Mouse (Mus musculus): ENCODE data around the gene Krtap5-1. TPM values are rescaled to one million over a fixed set of nuclear protein-coding genes. Genes with fewer than 3 reads are reported as not detected.

Gene Krtap5-1
- polyA plus RNA-seq (2017; shearing (Covaris generic)), result not detected

GRCm38 (mm10) chr7:142297018-142297417, at the start of gene Krtap5-1:
Gene Krtap5-1 (minus strand): TSS chr7:142297118.

GRCm38 (mm10) chr7:142303249-142303648, 6.3 kb upstream of the Krtap5-1 start, which contains the start of gene Krtap5-4:
Gene Krtap5-4 (plus strand): TSS chr7:142303549.

GRCm38 (mm10) chr7:142274263-142274662, 22.7 kb downstream of the Krtap5-1 start, which contains the start of gene Gm4559:
Gene Gm4559 (minus strand): TSS chr7:142274363.

GRCm38 (mm10) chr7:142258254-142258653, 38.7 kb downstream of the Krtap5-1 start, which contains the start of gene Gm2431:
Gene Gm2431 (minus strand): TSS chr7:142258354.

Other genes starting within 250 kb of the Krtap5-1 start
- gene Mob2, start 236.1 kb downstream of the Krtap5-1 start, polyA plus RNA-seq (2017; shearing (Covaris generic)), result 10 to 100 TPM; 68.2 to 68.5 TPM
- 1 to 10 TPM in 1 of 2 experiments, under 1 TPM in 1; 0.05 to 1.3 TPM for gene Dusp8, start 201.3 kb downstream of the Krtap5-1 start, polyA plus RNA-seq (2017; shearing (Covaris generic))
- gene Gm45618, start 176.4 kb downstream of the Krtap5-1 start, polyA plus RNA-seq (2017; shearing (Covaris generic)), result under 1 TPM in 1 of 2 experiments, not detected in 1; 0.95 TPM
- not detected for gene Gm39115, start 161.1 kb downstream of the Krtap5-1 start, polyA plus RNA-seq (2017; shearing (Covaris generic))
- not detected for gene Gm45337, start 152.5 kb downstream of the Krtap5-1 start, polyA plus RNA-seq (2017; shearing (Covaris generic))
- gene Gm29735, start 140.0 kb downstream of the Krtap5-1 start, polyA plus RNA-seq (2017; shearing (Covaris generic)), result not detected
- not detected for gene Gm4553, start 131.4 kb downstream of the Krtap5-1 start, polyA plus RNA-seq (2017; shearing (Covaris generic))
- gene Krtap5-2, start 121.1 kb downstream of the Krtap5-1 start, polyA plus RNA-seq (2017; shearing (Covaris generic)), result not detected
- gene Gm10153, start 106.7 kb downstream of the Krtap5-1 start, polyA plus RNA-seq (2017; shearing (Covaris generic)), result not detected
- gene Krtap5-3, start 95.8 kb downstream of the Krtap5-1 start, polyA plus RNA-seq (2017; shearing (Covaris generic)), result not detected
- not detected for gene Gm7579, start 85.3 kb downstream of the Krtap5-1 start, polyA plus RNA-seq (2017; shearing (Covaris generic))
- gene Krtap5-5, start 67.1 kb downstream of the Krtap5-1 start, polyA plus RNA-seq (2017; shearing (Covaris generic)), result not detected
- not detected for gene Gm40460, start 56.0 kb downstream of the Krtap5-1 start, polyA plus RNA-seq (2017; shearing (Covaris generic))
- gene Gm2431, start 38.8 kb downstream of the Krtap5-1 start, polyA plus RNA-seq (2017; shearing (Covaris generic)), result 1 to 10 TPM in 1 of 2 experiments, not detected in 1; 2.0 TPM
- not detected for gene Gm4559, start 22.8 kb downstream of the Krtap5-1 start, polyA plus RNA-seq (2017; shearing (Covaris generic))
- gene Krtap5-4, start 6.4 kb upstream of the Krtap5-1 start, polyA plus RNA-seq (2017; shearing (Covaris generic)), result under 1 TPM in 1 of 2 experiments, not detected in 1; 0.17 TPM
- gene Ifitm10, start 76.6 kb upstream of the Krtap5-1 start, polyA plus RNA-seq (2017; shearing (Covaris generic)), result 10 to 100 TPM in 1 of 2 experiments, 1 to 10 TPM in 1; 3.2 to 41.0 TPM
- 1 to 10 TPM; 2.4 to 9.3 TPM for gene Gm49369, start 85.5 kb upstream of the Krtap5-1 start, polyA plus RNA-seq (2017; shearing (Covaris generic))
- gene Ctsd, start 90.9 kb upstream of the Krtap5-1 start, polyA plus RNA-seq (2017; shearing (Covaris generic)), result 100 to 1,000 TPM; 384 to 590 TPM
- not detected for gene Syt8, start 137.7 kb upstream of the Krtap5-1 start, polyA plus RNA-seq (2017; shearing (Covaris generic))
- gene Tnni2, start 144.7 kb upstream of the Krtap5-1 start, polyA plus RNA-seq (2017; shearing (Covaris generic)), result not detected
- 1,000 to 10,000 TPM in 1 of 2 experiments, 100 to 1,000 TPM in 1; 956 to 1,169 TPM for gene Lsp1, start 163.7 kb upstream of the Krtap5-1 start, polyA plus RNA-seq (2017; shearing (Covaris generic))
- 1 to 10 TPM; 2.0 to 4.4 TPM for gene Tnnt3, start 201.7 kb upstream of the Krtap5-1 start, polyA plus RNA-seq (2017; shearing (Covaris generic))
- gene Mrpl23, start 235.6 kb upstream of the Krtap5-1 start, polyA plus RNA-seq (2017; shearing (Covaris generic)), result 10 to 100 TPM in 1 of 2 experiments, 1 to 10 TPM in 1; 2.9 to 15.3 TPM

Measured in inflammation-experienced regulatory T-cells (primary cell).